Mouse (Mus musculus) 3134 (cell line): ENCODE results near the gene Chn2.

Experiments
- DNase-seq: peaks from one replicate; pipeline ENCODE4 v3.0.0-alpha.2; 2011; ENCODE audit warnings: low spot score; ENCODE audit not compliant: insufficient read length; ENCODE audit errors: extremely low read depth

The Chn2 gene

DNA sequence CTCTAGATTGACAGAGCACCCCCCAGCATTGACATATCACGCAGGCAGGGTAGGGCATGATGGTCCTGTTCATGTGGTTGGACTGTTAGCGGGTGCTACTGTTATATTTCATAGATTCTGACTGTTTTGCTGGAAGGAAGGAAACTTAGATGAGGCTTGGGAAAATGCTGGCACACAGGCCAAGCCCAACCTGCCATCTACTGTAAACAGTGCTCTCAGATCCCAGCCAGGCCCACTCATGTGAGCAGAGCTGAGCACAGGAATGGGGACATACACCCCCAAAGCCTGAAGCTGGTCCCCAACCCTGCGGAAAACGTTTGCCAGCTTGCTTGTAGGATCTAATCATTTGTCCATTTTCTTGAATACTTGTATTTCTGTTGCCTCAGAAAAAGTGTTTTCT lies 32.1 kb downstream of the Chn2 start:
- no peak for DNase-seq

- DNase-seq = no peak
Observed at GRCm38 (mm10) chr6:54074454-54074853, 35.1 kb downstream of the Chn2 start.

DNA sequence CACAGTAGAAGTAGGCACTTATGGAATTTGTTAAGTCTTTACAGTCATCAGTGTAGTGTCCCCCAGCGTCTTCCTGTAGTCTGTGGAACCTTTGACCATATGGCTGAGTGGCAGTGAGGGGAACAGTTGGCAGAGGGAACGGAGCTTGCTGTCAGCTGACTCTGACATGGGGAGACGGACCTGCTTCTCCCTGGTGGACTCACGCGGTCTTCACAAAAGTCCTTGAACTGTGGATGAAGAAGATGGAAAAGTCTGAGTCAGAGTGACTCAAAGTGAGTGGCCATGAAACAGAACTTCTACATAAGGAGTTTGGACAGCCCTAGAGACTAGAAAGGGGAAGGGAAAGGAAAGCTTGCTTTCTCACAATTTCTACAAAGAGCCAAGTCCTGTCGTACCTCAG lies 36.1 kb downstream of the Chn2 start:
- no peak for DNase-seq

DNA sequence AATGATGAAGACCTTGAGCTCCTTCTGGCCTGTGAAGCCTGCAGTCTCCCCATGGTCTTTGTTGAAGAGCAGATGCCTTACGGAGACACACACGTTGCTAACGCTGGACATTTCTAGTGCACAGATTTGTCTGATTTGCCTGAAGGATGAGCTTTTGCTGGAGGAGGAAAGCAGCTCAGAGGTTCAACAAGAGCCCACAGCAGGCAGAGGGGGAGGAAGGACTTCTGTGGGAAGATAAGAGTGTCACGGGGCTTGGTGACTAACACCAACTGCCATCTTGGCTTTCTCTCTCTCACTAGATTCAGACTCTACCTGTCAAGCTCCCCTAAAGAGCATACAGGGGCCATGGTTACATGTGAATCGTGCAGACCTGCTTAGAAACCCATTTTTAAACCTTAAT lies 37.3 kb downstream of the Chn2 start:
- DNase-seq = no peak

DNA sequence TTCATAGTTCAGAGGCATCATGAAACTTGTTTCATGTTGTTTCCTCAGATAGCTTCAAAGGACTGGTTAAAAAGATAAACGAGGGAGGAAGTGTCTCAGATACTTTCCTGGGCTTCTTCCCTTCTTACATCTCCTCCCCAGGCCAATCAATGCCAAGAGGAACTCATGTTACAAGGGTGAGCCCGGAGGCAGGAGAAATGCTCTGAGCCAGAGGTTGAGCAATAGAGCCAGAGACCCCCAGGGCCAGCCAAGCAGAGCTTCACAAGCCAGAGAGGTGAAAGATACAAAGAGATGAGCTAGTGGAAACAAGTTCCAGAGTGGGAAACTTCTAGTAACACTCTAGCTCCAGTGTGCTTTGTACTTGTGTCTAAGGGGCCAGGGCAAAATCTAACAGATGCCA lies 38.9 kb downstream of the Chn2 start:
- DNase-seq = no peak

GRCm38 (mm10) chr6:54079881-54080280 lies 40.5 kb downstream of the Chn2 start:
- no peak for DNase-seq

DNA sequence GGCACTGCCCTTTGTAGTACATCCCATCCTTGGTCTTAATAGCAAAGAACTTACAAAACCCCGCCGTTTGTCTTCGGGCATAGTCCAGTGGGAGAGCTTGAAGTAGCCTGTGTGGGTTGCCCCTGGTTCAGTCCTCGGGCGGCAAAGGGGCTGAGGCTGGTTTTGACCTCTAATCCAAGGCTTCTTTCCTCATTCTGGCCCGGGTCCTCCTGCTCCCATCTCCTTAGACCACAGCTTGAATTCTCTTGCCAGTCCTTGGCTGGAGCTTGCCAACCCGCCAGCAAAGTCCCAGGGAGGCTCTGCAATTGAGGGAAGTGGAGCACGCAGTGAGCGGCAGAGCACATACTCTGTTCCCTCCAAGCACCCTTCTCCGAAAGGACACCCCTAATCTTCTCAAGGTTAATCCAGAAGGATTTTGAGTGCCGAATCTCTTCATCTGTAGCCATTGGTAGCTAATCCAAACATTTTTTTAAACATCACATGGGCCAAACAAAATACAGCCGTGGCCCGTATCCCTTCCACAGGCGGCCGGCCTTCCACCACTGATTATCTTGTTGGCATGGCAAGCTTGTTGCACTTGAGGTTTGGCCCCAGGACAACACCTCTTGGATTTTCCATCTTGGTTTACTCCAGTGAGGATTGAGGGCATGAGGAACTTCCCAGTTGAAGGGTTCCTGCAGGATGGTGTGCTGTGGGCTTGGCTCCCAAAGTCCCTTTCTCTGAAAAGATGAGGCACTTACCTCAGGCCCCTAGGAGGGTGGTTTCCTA lies 41.3 kb downstream of the Chn2 start:
- DNase-seq = no peak

DNA sequence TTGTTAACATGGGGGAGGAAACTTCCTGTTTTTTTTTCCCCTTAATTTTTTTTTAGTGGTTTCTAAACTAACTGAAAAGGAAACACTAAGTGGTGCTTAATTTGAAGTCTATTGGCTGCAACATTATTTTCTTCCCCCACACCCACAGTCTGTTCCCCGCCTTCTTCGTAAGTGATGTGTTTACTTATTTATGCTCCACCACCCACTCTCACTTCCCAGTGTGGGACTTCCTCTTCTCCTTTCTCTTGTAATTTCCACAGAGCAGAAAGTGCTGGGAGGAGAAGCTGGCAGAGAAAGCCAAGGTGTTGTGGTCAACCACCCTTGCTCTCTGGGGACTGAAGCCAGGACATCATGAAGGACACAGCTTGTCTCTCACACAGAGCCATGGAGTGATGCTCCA lies 43.2 kb downstream of the Chn2 start:
- no peak for DNase-seq

GRCm38 (mm10) chr6:54084046-54084445 lies 44.7 kb downstream of the Chn2 start:
- DNase-seq = no peak

DNA sequence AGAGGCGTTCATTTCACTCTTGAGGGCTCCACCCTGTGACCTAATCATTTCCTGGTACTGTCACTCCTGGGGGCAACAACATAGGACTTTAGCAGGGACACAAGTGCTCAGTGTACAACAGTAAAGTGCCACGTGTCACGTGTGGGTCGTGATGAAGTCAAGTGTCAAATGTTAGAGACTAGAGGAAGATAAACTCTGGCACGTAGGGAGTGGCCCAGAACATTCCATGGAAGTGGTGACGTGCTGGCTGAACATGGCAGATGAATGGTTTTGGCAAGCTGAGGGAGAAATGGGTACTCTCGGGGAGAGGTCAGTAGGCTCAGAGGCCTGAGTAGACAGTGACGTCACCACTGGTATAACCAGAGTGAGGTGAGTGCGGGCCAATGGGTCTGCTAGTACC lies 45.7 kb downstream of the Chn2 start:
- DNase-seq = no peak

- DNase-seq = no peak
Observed at GRCm38 (mm10) chr6:54088168-54088567, 48.8 kb downstream of the Chn2 start.

GRCm38 (mm10) chr6:54090822-54091221 lies 51.5 kb downstream of the Chn2 start:
- no peak for DNase-seq

- no peak for DNase-seq
Observed at GRCm38 (mm10) chr6:54092920-54093319, 53.6 kb downstream of the Chn2 start.

DNA sequence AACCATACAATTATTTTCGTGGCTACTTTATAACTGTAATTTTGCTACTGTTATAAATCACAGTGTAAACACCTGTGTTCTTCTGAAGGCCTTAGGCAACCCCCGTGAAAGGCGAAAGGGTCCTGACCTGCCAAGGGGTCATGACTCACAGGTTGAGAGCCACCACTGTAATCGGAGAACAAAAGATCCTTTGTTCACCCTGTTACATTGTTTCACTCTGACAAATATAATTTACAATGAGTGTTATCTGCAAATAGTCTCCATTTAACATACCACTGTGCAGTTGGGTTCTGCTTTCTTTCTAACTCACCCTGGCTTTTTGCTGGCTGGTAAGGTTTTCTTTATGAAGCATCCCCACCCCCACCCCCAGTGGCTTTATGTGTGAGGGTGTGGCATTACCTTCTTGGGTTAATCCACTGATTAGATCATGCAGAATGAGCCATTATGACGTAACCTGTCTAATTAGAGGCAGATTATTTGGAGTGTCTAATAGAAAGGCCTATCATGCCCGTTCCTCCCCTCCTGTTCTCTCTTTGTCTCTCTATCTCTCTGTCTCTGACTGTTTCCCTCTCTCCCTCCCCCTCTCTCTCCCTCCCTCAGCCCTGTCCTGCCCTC lies 56.9 kb downstream of the Chn2 start:
- DNase-seq = no peak

DNA sequence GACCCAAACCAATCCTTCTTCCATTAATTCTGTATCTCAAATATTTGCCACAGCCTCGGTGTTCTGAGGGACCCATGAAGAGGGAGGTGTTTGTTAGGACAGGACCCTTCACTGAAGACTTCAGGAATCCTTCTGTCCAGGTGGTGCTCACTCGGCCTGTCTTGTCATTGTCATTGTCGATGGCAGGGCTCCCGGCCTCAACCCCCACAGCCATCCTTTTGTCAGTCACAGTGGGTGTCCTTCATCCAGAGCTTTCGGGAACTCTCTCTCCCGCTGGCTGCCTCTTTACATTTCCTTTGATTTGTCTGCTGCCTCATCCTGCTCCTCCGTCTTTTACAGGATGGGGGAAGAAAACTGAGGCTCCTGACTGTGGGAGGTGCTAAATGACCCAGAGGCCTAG lies 57.5 kb downstream of the Chn2 start:
- no peak for DNase-seq

DNA sequence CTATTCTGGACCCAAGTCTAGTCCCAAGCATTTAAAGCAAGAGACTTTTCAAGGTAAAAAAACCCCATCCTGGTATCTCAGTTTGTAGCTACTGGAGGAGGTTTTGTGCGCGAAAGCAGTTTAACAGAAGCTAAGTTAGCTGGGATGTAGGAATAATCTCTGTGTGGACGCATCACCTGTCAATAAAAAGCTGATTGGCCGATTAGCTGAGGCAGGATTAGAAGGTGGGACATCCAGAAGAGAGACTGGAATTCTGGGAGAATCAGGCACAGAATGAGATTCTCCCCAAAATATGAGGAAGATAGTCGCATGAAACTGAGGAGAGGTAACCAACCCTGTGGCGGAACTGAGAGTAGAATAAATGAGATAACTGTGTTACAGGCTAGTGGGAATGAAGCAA lies 59.0 kb downstream of the Chn2 start:
- DNase-seq = peak; percentile 19

DNA sequence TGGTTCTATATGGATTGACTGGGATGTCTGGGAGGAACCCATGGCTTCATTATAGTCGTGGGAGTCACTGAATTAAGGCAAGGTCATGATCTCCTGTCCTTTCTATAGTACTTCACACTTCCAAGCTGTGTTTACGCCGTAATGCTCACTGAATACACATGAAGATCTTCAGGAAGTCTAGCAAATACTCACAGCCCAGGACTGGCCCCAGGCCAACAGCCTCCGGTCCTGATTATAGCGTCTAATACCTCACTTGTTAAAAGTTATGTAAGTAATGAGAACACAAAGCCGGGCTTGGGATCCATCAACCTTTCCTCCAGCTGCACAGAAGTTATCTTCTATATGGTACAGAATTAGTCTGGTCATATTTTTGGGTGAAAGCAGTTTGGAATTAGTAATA lies 60.3 kb downstream of the Chn2 start:
- no peak for DNase-seq

- DNase-seq = no peak
Observed at GRCm38 (mm10) chr6:54102210-54102609, 62.9 kb downstream of the Chn2 start.

- DNase-seq = no peak
Observed at GRCm38 (mm10) chr6:54103276-54103975, 64.1 kb downstream of the Chn2 start.

DNA sequence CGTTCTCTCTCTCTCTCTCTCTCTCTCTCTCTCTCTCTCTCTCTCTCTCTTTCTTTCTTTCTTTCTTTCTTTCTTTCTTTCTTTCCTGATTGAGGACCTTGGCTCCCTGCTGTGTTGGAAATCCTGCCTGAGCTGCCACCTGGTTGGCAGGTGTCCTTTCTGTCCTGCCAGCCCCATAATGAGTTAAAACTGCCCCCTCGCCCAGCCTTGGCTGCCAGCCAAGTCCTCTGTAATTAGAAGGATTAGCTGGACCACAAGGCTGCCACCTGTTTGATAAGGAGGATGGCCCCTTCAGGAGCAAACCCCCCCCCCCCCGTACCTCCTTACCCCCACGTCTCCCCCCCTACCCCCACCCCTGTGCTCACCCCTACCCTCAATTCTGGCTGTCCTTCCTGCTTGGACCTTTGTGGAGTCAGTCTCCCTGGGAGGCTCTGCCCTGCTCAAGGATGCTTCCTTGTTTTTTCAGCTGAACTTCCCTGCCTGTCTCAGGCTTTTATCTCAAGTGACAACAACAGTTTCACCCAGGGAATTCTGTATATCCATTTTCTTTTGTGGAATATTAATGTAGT lies 72.1 kb downstream of the Chn2 start:
- no peak for DNase-seq

DNA sequence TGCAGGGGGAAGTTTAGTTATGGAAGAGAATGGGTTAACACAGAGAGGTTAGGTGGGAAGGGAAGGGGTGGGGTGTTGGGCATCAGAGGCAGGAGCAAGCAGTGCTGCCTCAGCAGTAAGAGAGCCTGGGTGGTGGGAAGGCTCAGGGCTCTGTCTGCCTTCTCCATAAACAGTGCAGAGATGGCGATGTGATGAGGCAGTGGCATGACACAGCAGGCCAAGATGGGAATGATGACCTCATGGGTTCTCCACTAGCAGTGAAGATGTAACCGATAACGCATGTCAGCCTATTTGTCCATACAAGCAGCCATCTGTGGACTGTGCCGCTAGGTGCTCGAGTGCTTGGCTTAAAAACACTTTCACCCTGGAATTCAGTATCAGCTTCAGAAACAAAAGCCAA lies 74.0 kb downstream of the Chn2 start:
- no peak for DNase-seq

GRCm38 (mm10) chr6:54114412-54114811 lies 75.1 kb downstream of the Chn2 start:
- DNase-seq = no peak
